Mouse (Mus musculus) G1E (cell line): ENCODE measurements around the gene Zfp988.
"Not testable (repeated sequence)": the region's sequence is repeated elsewhere in the genome, so short reads cannot be mapped to it uniquely, and the experiment has no call there.

ENCODE experiments used
- CTCF ChIP-seq: IDR thresholded peaks from 2 replicates; pipeline ENCODE4 v1.5.1; 2012; ENCODE audit warnings: low read depth, low read length, inconsistent platforms, mixed read lengths
- GATA1 ChIP-seq: IDR thresholded peaks from 2 replicates; pipeline ENCODE4 v1.6.1; 2012; ENCODE audit warnings: borderline replicate concordance, low read length, inconsistent platforms, mixed read lengths
- GATA2 ChIP-seq: IDR thresholded peaks from 2 replicates; pipeline ENCODE4 v1.6.1; 2012; ENCODE audit warnings: low read depth, low read length, inconsistent platforms, borderline replicate concordance
- TAL1 ChIP-seq: conservative IDR thresholded peaks from 2 replicates; pipeline ENCODE4 v1.6.1; 2012; ENCODE audit warnings: low read depth, low read length, inconsistent platforms, mixed read lengths

DNA sequence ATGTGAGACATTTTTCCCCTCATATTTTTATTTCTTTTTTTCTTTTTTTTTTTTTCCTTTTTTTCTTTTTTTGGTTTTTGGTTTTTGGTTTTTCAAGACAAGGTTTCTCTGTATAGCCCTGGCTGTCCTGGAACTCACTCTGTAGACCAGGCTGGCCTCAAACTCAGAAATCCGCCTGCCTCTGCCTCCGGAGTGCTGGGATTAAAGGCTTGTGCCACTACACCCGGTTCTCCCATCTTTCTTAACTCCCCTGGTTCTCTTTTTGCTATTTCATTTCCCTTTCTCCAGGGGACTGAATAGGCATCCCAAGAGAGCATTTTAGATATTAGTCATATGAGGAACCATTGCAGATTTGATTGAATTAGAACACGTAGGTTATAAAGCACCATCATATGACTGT lies 48.2 kb downstream of the Zfp988 start:
- TF ChIP-seq CTCF, GATA1, GATA2, TAL1: not testable (repeated sequence)
